Mouse (Mus musculus) adrenal gland (tissue): ENCODE data around the gene Gsc.

ENCODE experiments used
- intact Hi-C: fragments of 180-260 bp; cut with DNase I; formaldehyde crosslinking; loops from one replicate; pipeline ENCODE4 v1.15.1; 2025
- long read RNA-seq, 2 experiments: library from polyadenylated mRNA; unstranded; transcript quantifications; one replicate each; pipeline ENCODE4 v2.0.0; 2020; ENCODE audit warnings: borderline replicate concordance in 1 of 2; ENCODE audit not compliant: insufficient replicate concordance in 1 of 2

The Gsc gene
- long read RNA-seq, experiment 1: 0 reads
- long read RNA-seq, experiment 2: 0 reads

- intact Hi-C loops: no loop called here
Measured at GRCm38 (mm10) chr12:104472601-104473424, at the start of gene Gsc. TSS of gene Gsc (minus strand) at chr12:104473330.

- intact Hi-C loops: no loop called here
Measured at GRCm38 (mm10) chr12:104519721-104520120, 46.6 kb upstream of the Gsc start.

- intact Hi-C loops: no loop called here
Measured at GRCm38 (mm10) chr12:104507911-104508310, 34.8 kb upstream of the Gsc start.

GRCm38 (mm10) chr12:104492009-104492408 lies 18.9 kb upstream of the Gsc start:
- intact Hi-C loops: no loop called here

GRCm38 (mm10) chr12:104486205-104486604 lies 13.1 kb upstream of the Gsc start:
- intact Hi-C loops: no loop called here

- intact Hi-C loops: no loop called here
Measured at GRCm38 (mm10) chr12:104485161-104485560, 12.0 kb upstream of the Gsc start.

- intact Hi-C loops: no loop called here
Measured at GRCm38 (mm10) chr12:104481007-104481406, 7.9 kb upstream of the Gsc start.

GRCm38 (mm10) chr12:104478193-104478592 lies 5.1 kb upstream of the Gsc start:
- intact Hi-C loops: no loop called here

- intact Hi-C loops: no loop called here
Measured at GRCm38 (mm10) chr12:104477501-104477900, 4.4 kb upstream of the Gsc start.

- intact Hi-C loops: no loop called here
Measured at GRCm38 (mm10) chr12:104477066-104477465, 3.9 kb upstream of the Gsc start.

GRCm38 (mm10) chr12:104475946-104476345 lies 2.8 kb upstream of the Gsc start:
- intact Hi-C loops: no loop called here

- intact Hi-C loops: no loop called here
Measured at GRCm38 (mm10) chr12:104474881-104475740, 2.0 kb upstream of the Gsc start.

GRCm38 (mm10) chr12:104474191-104474871 lies 1.2 kb upstream of the Gsc start:
- intact Hi-C loops: no loop called here

- intact Hi-C loops: no loop called here
Measured at GRCm38 (mm10) chr12:104473492-104473891, 362 bp upstream of the Gsc start.

GRCm38 (mm10) chr12:104472218-104472525 lies 958 bp downstream of the Gsc start:
- intact Hi-C loops: no loop called here

- intact Hi-C loops: no loop called here
Measured at GRCm38 (mm10) chr12:104471351-104472217, 1.5 kb downstream of the Gsc start.

- intact Hi-C loops: no loop called here
Measured at GRCm38 (mm10) chr12:104470646-104471045, 2.5 kb downstream of the Gsc start.

GRCm38 (mm10) chr12:104468783-104469182 lies 4.3 kb downstream of the Gsc start:
- intact Hi-C loops: no loop called here

GRCm38 (mm10) chr12:104467372-104467771 lies 5.8 kb downstream of the Gsc start:
- intact Hi-C loops: no loop called here

- intact Hi-C loops: no loop called here
Measured at GRCm38 (mm10) chr12:104466930-104467329, 6.2 kb downstream of the Gsc start.

GRCm38 (mm10) chr12:104461372-104461771 lies 11.8 kb downstream of the Gsc start:
- intact Hi-C loops: no loop called here
